Mouse (Mus musculus) urinary bladder, adult 18-20 months (tissue): Measurements from ENCODE around the gene Rrp1.
"Not testable (repeated sequence)": the region's sequence is repeated elsewhere in the genome, so short reads cannot be mapped to it uniquely, and the experiment has no call there.

Source experiments
- DNase-seq, 2 experiments: peaks; one replicate each; pipeline ENCODE4 v3.0.0; 2022; ENCODE audit warnings: low spot score in 2 of 2, mixed read lengths in 2 of 2

Gene Rrp1

DNA sequence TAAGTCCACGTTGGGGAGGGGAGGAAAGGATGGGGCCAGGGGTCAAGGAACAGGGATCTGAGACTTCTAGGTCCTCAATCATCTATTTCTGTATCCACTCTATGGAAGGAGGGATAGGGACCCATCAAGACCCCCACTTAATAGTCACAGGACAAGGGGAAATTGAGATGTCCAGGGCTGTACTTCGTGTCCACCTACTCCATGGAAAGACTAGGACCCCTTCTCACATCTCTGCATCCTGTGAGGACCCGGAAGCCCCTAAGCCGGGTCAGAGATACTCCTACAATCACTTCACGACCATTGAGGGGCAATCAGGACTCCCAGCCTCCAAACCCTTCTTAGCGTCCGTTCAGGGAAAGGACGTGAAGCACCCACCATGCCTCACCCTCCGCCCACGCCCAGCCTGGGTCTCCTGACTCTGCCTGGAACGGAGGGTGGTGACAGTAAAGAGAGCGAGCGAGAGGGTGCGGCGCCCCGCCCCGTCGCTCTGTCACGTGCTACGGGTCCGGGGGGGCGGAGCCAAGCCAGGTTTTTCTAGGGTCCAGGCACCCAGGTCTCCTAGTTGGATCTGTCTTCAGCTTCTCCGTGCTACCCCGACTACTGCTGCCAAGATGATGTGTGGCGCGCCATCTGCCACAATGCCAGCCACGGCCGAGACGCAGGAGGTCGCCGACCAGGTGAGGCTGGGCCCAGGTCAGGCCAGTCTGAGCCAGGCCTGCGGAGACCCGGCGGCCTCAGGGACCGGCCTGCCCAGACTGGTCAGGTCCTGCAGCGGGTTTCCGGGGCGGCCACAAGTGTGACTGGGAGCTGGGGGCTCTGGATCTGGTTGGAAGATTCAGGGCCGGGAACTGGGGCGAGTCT, 12.6 kb upstream of the Rrp1 start, which contains the start of gene Cstb:
TSS of gene Cstb (plus strand) at position 489 of the 861 bp plus-strand sequence.
- peak; percentile 81 to 84 for DNase-seq

DNA sequence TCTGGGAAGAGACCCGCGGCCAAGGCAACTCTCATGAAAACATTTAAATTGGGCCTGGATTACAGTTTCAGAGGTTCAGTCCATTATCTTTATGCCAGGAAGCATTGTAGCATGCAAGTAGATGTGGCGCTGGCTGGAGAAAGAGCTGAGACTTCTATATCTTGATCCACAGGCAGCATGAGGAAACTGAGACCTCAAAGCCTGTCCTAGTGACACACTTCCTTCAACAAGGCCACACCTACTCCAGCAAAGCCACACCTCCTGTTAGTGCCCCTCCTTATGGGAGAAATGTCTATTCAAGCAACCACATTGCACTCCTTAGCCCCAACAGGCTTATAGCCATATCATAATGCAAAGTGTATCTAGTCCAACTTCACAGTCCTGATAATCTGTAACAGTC, 9.8 kb upstream of the Rrp1 start:
- DNase-seq = no peak

- peak in 1 of 2 experiments; percentile 62 for DNase-seq
These were observed 8.1 kb upstream of the Rrp1 start for GRCm38 (mm10) chr10:78420929-78421328.

DNA sequence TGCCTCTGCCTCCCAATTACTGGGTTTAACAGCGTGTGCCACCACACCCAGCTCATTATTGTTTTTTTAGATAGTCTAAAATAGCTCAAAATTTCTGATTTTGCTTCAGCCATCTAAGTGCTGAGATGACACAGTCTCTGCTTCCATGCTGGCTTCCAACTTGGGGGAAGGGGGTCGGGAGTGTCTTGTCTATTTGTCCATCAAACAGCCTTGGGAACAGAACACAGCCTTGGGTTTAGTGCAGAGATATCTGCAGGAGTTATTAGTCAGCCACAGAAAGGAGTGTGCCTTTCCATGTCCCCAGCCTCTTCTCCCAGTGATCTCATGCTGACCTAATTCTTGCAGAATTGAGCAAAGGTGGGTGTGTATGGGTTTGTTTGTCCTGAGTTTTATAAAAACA, 5.9 kb upstream of the Rrp1 start:
- no peak for DNase-seq

DNA sequence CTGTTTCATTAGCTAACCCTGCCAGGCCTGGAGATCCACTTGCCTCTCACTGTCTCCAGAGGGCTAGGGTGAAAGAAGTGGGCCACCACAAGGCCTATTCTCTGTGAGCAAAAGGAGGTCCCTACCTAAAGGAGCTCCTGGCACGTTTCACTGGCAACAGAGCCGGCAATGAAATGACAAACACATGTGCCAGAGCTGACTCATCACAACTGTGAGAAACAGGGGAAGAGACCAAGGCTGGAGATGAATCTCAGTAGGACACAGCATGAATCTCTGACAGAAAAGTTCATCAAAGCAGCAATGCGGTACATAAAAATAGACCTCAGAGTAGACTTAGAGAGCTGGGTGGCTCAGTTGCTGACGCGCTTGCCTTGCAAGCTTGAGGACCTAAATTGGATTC, 5.0 kb upstream of the Rrp1 start:
- no peak for DNase-seq

GRCm38 (mm10) chr10:78414936-78415335, 2.1 kb upstream of the Rrp1 start:
- not testable (repeated sequence) for DNase-seq

DNA sequence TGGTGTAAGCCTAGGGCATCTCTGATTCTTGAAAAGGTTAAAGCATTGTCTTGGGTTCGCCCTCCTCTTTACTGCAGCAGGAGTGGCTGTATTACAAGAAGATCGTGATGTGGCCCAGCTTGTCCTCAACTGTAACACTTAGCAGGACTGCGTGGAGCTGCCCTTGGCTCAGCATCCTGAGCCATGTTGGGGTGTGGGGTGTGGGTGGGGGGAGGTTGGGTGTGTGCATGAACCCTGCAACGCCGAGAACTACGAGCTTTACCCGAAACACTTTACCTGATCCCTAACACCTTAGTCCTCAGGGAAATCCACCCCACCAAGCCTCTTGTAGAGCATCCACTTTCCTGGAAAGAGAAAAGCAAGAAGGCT, 293 bp upstream of the Rrp1 start:
- DNase-seq = no peak

GRCm38 (mm10) chr10:78411851-78412250, 992 bp downstream of the Rrp1 start:
- DNase-seq = no peak

DNA sequence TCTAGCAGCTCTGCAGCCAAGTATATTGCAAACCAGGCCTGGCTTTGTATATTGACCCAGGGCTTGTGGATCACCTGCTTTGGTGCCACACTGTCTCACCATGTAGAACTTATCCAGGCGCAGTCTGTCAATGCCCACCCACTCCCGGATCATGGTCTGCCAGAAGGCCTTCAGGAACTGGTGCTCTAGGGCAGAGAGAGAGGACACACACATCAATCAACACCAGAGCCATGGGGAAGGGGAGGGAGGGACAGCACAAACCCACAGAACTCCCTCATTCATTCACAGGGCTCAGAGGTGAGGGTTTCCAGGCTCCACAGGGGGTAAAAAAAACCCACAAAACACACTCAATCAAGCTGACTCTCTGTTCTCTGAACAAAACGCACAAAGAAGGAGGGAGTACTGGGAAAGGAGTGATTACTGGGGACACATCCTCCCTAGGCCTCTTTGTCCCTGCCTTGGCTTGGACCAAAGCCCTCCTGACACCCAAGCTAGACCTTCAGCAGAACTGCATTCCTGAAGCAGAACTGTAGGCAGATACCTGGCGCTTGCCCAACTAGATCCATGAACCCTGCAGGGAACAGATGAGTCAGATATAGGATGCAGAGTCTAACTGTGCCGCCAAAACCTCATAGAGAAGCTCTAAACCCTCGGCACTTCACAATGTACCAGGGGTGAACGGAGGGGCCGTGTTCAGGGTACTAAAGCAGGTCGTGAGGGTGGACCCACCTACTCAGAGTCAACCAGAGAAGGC, 3.6 kb downstream of the Rrp1 start:
- DNase-seq = no peak

- DNase-seq = no peak
These were observed 5.7 kb downstream of the Rrp1 start for GRCm38 (mm10) chr10:78407132-78407531.

DNA sequence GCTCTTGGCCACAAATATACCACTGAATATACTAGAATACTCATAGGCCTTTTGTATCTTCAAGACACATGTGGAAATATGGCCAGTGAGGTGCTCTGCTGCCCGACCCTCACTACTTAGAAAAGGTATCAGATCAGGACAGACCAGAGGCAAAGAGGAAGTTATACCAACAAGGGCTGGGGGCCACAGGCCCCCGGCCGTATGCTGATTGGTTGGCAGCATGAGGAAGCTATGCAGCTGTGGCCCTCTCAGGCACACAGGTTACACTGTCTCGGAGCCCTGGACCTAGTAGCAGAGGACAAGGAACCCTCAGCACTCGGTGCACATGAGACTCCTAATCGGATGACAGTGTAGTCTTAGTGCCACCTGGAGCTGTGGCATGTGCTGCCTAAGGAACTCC, 6.7 kb downstream of the Rrp1 start:
- DNase-seq = no peak

DNA sequence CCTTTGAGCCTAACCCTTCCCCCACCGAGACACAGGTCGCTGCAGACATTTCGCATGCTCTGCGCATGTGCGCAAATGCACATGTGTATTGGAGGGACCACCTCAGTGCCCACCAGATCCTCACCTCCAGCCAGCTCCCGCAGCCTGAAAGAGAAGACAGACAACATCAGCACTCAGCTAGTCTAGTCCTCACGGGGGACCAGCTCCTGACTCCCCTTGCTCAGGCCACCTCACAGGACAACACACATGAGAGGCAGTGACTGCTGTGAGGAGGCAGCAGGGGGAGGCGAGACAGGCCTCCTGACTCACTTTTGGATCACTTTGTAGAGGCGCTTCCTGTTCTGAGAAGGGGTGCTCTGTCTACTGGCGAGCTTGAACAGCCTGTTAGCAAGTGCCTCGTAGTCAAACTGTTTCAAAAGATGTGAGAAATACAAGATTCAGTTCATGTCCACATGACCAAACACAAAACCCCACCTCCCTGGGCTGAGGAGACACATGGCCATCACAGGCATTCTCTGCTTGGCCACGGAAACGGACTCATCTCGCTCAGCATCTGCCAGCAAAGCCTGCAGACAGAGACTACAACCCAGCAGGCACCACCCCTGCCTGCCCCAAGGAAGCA, 10.4 kb downstream of the Rrp1 start:
- DNase-seq = no peak

GRCm38 (mm10) chr10:78401127-78401526, 11.7 kb downstream of the Rrp1 start:
- DNase-seq = no peak

DNA sequence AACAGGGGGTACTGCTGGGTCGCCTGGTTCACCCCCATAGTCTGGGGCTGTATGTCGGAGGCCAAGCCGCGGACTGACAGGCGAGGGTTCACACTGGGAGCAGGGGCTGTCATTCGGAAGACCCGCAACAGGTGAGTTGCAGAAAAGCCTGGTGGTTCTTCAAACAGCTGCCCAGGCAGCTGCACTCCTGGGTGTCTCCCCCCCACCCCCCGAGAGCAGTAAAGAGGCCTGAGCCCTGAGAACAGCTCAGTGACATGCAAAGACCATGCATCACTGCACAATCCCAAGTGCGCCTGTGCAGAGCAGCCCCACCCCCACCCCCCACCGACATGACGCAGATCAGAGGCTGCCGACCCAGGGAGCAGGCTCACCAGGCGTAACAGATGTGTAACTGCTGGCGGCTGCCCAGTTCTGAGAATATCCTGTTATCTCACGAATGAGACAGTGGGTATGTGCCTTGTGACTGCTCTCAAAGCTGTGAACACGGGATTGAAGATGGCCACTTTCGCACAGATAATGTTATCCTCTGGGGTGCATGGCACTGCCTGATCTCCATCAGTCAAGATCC, 13.7 kb downstream of the Rrp1 start:
- no peak for DNase-seq

DNA sequence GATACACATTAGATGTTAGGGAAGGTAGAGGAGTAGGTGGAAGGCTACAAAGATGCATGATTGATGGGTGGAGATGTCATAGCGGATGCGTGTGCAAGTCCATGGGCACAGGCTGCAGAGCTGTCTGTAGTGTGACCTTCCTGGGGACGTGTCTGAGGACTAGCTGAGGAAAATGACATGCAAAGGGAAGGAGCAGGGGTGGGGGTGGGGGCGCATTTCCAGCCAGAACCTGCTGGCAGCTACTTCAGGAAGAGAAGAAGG, 16.3 kb downstream of the Rrp1 start:
- no peak for DNase-seq

GRCm38 (mm10) chr10:78395819-78396624, 16.8 kb downstream of the Rrp1 start:
- peak; percentile 78 to 92 for DNase-seq

- no peak for DNase-seq
These were observed 17.5 kb downstream of the Rrp1 start for GRCm38 (mm10) chr10:78395377-78395776.

DNA sequence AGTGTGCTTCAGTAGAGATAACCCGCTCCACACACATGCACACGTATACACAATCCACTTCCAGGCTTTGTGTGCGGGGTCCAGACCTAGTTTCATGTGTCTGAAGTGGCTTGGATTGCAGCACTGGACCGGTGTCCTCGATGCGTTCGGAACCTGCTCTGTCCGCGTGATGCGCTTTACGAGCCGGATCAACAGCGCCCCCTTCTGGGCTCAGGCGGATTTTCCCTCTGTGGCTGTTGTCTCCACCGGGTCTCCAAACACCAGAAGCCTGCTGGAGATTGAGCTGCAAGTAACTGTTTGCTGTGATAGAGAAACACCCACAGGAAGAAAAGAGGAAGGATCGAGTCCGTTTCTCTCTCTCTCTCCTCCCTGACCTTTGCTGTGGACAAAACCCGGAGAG, 20.8 kb downstream of the Rrp1 start:
- peak; percentile 58 to 60 for DNase-seq

GRCm38 (mm10) chr10:78390982-78391470, 21.8 kb downstream of the Rrp1 start:
- DNase-seq = no peak

DNA sequence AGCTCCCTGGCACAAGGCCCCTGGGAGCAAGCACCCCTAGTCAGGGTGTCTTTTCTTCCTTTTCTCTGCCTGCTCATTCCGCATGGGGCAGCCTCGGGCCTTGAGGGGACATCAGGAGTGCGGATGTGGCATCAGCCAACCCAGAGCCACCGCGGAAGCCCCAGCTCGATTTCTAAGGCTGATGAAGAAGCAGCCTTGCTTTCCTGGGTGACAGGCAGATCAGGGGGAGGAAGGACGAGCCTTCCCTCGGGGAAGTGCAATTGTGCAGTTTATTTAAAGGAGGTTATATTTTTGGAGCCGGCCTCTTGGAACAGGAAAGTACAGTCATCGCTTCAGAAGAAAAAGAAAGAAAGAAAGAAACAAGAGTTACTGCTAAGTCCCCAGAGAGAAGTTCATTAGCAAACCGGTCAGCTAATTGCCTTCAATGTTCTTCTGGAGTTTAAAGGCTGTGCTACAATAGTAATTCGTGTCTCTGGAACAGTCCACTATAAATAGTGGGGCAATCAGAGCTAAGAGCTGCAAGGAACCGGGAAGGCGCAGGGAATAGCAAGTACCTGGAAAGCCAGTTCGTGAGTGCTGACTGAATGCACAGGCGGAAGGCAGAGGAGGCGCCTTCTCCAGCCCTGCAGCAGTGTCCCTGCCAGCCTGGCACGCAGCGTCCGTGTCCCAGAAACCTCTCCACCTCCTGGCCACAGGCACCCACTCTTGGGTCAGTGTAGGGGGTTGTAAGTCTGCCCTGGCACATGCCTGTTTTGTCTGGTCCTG, 24.4 kb downstream of the Rrp1 start:
- DNase-seq = no peak

DNA sequence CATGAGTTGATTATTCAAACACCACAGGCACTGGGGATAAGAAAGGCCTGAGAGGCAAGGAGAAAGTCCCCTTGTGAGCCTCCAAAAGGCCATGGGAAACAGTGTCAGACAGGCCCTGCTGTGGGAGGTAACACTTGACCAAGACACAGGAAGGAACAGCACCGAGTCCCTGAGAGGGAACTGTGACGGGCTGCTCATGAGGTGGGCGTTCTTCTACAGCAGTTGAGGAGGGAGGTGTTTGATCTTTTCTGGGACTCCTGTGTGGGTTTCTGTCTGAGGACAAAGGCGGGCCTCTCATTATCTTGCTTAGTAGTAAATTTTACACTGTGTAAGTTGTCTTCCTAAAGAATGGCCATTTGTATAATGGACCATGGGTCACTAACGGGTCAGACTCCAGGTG, 27.3 kb downstream of the Rrp1 start:
- no peak for DNase-seq
